Mouse (Mus musculus): ENCODE results near the gene Ube4a.

DNA sequence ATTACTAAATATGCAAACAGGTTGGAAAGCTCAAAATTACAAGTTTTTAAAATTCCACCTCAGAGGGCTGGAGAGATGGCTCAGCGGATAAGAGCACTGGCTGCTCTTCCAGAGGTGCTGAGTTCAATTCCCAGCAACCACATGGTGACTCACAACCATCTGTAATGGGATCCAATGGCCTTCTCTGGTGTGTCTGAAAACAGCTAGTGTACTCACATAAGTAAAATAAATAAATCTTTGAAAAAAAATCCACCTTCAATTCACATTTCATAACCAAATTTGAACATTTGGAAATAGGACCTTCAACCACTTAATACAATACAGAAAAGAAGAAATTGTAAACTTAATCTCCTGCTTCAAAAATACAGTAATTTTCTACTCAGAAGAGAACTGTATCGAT, 45.8 kb downstream of the Ube4a start:
- TF ChIP-seq CTCF (IDR thresholded peaks at IDR 0.05; ENCODE audit: low read depth): no peak
- TF ChIP-seq EP300 (IDR thresholded peaks at IDR 0.05; ENCODE audit: low read depth): no peak

All from liver, embryonic 14.5 days (tissue).